Mouse (Mus musculus): ENCODE data around the gene Txlng.
"Not testable (repeated sequence)": the region's sequence is repeated elsewhere in the genome, so short reads cannot be mapped to it uniquely, and the experiment has no call there.

Txlng gene

DNA sequence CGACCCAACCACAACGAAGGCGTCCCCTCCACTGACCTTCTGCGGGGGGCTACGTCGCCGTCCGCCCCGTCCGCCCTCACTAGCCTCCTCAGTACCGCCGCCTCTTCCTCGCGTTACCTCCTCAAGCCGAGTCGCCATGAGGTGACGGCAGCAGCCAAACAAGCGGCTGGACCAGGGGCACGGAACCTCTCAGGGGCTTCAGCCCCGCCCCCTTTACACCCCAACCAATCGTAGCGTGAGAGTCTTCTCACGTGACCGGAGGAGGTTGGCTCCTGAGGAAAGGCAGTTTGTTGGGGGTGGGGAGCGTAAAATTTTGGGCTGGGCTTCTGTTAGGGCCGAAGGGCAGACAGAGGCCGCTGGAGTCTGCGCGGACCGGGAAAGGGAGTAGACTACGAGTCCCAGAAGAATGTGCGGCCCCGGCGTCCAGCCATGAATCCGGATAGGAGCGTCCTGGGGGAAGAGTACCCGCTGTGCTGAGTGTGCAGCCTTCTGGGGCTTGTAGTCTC is at the start of gene Txlng:
Gene Txlng, minus strand, starts transcription at position 252 of the 506 bp plus-strand sequence.
- DNase-seq (ENCODE audit: low spot score in 2 of 2), result peak; percentile 94 to 96

GRCm38 (mm10) chrX:162878236-162878635 is 49.0 kb upstream of the Txlng start:
- no peak for DNase-seq (ENCODE audit: low spot score in 2 of 2)

DNA sequence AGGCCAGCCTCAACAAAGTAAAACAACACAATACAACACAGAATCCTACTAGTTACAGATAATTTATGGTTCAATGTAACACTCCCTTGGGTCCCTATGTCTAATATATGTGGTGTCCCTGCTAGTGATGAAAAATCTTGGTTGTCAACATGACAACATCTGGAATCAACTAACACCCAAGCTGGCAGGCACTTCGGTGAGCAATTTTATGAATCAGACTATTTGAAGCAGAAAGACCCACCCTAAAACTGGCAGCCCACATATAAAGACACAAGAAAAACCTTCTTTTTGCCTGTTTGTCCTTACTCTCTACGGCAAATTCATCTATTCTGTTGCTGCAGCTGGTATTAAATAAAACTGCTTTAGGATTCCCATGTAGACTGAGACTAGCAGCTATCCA is 44.5 kb upstream of the Txlng start:
- no peak for DNase-seq (ENCODE audit: low spot score in 2 of 2)

- DNase-seq (ENCODE audit: low spot score in 2 of 2), result peak in 1 of 2 experiments; percentile 4
Observed at GRCm38 (mm10) chrX:162871734-162872517, 42.7 kb upstream of the Txlng start.

GRCm38 (mm10) chrX:162868294-162868965 is 39.2 kb upstream of the Txlng start:
- no peak for DNase-seq (ENCODE audit: low spot score in 2 of 2)

DNA sequence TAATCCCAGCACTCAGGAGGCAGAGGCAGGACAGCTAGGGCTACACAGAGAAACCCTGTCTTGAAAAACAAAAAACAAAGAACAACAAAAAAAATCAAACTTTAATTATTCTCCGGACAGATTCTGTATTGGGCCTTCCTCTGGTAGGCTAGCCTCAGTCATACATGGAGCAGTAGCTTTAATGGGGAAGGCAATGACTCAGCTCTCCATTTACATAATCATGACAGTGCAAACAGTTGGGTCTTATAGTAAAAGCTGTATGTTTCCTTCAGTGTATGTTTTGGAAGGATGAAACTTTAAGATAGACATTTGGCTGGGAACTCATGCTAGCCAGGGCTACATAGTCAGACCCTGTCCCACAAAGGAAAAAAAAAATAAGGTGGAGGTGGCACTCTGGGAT is 19.4 kb upstream of the Txlng start:
- DNase-seq (ENCODE audit: low spot score in 2 of 2), result no peak

DNA sequence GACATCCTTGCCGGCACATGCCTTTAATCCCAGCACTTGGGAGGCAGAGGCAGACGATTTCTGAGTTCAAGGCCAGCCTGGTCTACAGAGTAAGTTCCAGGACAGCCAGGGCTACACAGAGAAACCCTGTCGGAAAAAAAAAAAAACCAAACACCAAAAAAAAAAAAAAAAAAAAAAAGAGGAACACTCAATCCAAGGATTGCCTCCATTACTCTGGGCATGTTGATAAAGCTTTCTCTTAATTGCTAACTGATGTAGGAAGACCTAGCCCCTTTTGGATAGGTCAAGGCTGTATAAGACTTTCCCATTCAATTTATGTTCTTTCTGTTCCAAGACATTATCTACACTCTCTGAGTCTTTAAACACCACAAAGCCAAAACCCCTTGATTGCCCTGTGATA is 16.3 kb upstream of the Txlng start:
- no peak for DNase-seq (ENCODE audit: low spot score in 2 of 2)

- no peak for DNase-seq (ENCODE audit: low spot score in 2 of 2)
Observed at GRCm38 (mm10) chrX:162844447-162845100, 15.3 kb upstream of the Txlng start.

DNA sequence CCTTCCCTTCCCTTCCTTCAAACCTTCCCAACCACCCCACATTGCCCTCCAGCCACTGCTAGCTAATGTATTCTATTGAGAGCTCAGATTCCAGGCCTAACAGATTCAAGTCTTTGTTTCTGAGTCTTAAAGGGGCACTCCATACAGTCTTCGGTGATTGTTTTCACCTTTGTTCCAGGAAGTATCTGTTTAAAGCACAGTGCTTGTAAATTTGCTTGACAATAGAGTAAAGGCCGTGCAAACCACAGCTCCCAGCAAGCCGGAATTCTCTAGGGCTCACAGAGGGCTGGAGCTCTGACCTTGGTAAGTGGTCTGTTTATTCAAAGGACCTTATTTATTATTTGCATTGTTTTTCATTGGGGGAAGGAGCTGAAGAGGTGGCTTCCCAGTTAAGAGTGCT is 2.8 kb upstream of the Txlng start:
- DNase-seq (ENCODE audit: low spot score in 2 of 2), result no peak

GRCm38 (mm10) chrX:162831542-162831941 is 2.3 kb upstream of the Txlng start:
- no peak for DNase-seq (ENCODE audit: low spot score in 2 of 2)

GRCm38 (mm10) chrX:162831036-162831435 is 1.8 kb upstream of the Txlng start:
- DNase-seq (ENCODE audit: low spot score in 2 of 2), result no peak

- DNase-seq (ENCODE audit: low spot score in 2 of 2), result not testable (repeated sequence)
Observed at GRCm38 (mm10) chrX:162830313-162830712, 1.1 kb upstream of the Txlng start.

GRCm38 (mm10) chrX:162829741-162830140 is 487 bp upstream of the Txlng start:
- no peak for DNase-seq (ENCODE audit: low spot score in 2 of 2)

GRCm38 (mm10) chrX:162828783-162829182 is 471 bp downstream of the Txlng start:
- DNase-seq (ENCODE audit: low spot score in 2 of 2), result no peak

GRCm38 (mm10) chrX:162828016-162828415 is 1.2 kb downstream of the Txlng start:
- peak in 1 of 2 experiments; percentile 3 for DNase-seq (ENCODE audit: low spot score in 2 of 2)

DNA sequence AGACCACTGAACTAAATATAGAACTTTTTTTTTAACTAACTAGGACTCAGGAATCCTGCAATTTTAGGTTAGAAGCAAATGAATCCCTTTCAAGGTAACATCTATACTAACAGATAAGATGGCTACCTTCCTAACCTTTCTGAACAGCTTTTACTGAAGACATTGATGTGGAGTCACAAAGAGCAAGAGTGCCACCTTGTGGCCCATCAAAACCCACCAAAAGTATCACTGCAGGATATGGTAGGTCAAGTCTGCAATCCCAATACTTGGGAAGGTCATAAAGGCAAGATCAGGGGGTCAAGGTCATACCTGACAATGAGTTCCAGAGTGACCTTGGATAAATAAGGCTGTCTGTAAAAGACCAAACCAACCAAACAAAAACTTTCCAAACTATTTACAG is 28.9 kb downstream of the Txlng start:
- DNase-seq (ENCODE audit: low spot score in 2 of 2), result peak in 1 of 2 experiments; percentile 26

GRCm38 (mm10) chrX:162791392-162791791 is 37.9 kb downstream of the Txlng start:
- not testable (repeated sequence) for DNase-seq (ENCODE audit: low spot score in 2 of 2)

DNA sequence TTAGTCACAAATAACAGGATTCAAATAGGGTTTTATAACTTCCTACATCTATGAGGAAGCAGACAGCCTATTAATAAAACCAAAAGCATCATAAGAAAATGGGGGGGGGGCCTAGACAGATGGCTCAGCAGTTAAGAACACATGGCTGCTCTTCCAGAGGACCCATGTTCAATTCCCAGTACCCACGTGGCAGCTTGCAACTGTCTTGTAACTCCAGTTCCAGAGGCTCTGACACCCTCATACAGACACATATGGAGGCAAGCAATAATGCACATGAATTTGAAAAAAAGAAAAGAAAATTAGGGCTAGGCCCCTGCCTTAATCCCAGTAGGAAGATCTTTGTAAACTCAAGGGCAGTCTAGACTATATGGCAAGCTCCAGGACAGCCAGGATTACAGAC is 40.9 kb downstream of the Txlng start:
- no peak for DNase-seq (ENCODE audit: low spot score in 2 of 2)

DNA sequence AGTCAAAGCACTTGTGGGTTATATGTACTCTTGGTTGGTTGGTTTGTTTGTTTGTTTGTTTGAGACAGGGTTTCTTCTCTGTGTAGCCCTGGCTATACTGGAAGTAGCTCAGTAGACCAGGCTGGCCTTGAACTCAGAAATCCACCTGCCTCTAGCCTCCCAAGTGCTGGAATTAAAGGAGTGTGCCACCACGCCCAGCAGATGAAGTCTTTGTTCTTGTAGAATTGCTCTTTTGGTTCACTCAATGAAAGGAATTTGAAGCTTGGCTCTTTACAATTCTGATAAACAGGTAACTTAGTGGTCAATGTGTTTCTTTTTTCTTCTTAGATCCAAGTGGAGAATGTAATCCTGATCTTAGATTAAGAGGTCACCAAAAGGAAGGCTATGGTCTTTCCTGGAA is 58.5 kb downstream of the Txlng start:
- no peak for DNase-seq (ENCODE audit: low spot score in 2 of 2)

DNA sequence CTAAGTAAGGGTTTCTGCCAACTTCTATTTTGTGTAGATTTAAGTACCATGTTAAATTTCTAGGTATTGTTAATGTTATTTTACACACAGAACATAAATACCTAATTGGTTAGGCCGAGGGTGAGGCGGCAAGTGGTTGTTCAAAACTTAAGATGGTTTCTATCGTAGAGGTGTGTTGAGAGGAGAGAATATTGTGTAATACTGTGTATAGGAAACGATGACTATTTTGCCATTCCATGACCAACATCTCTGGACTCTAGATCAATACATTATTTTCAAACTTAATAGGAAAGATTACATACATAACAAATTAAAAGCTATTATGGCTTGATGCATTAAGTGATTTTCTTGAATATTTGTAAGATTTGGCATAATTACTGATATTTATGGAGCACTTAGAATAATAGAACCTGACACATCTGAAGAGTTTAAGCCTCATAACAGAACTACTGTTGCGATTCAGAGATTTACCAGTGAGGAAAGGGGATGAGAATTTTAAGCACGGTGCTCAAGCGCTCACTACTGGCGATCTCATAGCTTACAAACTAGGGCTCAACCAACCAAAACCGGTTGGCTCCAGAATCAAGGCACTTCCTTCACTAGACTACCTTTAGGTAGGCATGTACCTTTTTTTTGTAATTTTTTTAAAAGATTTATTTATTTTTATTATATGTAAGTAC is 67.4 kb downstream of the Txlng start:
- DNase-seq (ENCODE audit: low spot score in 2 of 2), result no peak

GRCm38 (mm10) chrX:162760958-162761515 is 68.2 kb downstream of the Txlng start:
- DNase-seq (ENCODE audit: low spot score in 2 of 2), result peak in 1 of 2 experiments; percentile 7

All from frontal cortex, postnatal 36 days (tissue).